Mouse (Mus musculus) G1E (cell line): ENCODE results near the gene Nmur2.

Experiments
- CTCF ChIP-seq: IDR thresholded peaks from 2 replicates; pipeline ENCODE4 v1.5.1; 2012; ENCODE audit warnings: low read depth, low read length, inconsistent platforms, mixed read lengths
- GATA1 ChIP-seq: IDR thresholded peaks from 2 replicates; pipeline ENCODE4 v1.6.1; 2012; ENCODE audit warnings: borderline replicate concordance, low read length, inconsistent platforms, mixed read lengths
- GATA2 ChIP-seq: IDR thresholded peaks from 2 replicates; pipeline ENCODE4 v1.6.1; 2012; ENCODE audit warnings: low read depth, low read length, inconsistent platforms, borderline replicate concordance
- POLR2AphosphoS5 ChIP-seq: IDR thresholded peaks from 2 replicates; pipeline ENCODE4 v1.6.1; 2012; ENCODE audit warnings: low read depth, low read length, inconsistent platforms; ENCODE audit not compliant: insufficient replicate concordance
- TAL1 ChIP-seq: conservative IDR thresholded peaks from 2 replicates; pipeline ENCODE4 v1.6.1; 2012; ENCODE audit warnings: low read depth, low read length, inconsistent platforms, mixed read lengths

DNA sequence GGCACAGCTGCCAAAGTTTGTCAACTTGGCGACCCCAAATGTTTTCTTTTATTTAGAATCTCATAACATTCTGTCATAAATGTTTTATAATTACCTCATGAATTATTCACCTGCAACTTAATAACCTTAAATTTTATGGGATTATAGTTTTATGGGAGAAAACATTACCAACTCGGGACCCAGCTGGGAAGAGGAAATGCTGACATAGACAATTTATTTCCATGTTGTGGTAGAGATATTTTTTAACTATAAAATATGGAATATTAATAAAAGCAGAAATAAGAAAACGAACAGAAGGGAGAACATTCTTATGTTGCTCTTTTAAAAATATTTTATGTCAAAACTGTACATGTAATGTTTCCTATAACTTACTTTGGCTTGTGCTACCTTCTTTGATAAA, 56.2 kb downstream of the Nmur2 start:
- TF ChIP-seq CTCF, result no peak
- no peak for TF ChIP-seq GATA1
- TF ChIP-seq TAL1, result no peak
- no peak for TF ChIP-seq POLR2AphosphoS5
- TF ChIP-seq GATA2, result no peak
